Mouse (Mus musculus) cerebellum, postnatal 25 days (tissue): ENCODE results near the gene Gm10428.

ENCODE experiments used
- DNase-seq, 2 experiments: peaks; one replicate each; pipeline ENCODE4 v3.0.0; 2021; ENCODE audit warnings: mixed read lengths in 2 of 2

The Gm10428 gene

GRCm38 (mm10) chr11:62788935-62789616, 36.2 kb downstream of the Gm10428 start, which contains the start of gene Zfp286:
Gene Zfp286, minus strand, starts transcription at chr11:62789462.
- DNase-seq, result peak; percentile 88 to 92

DNA sequence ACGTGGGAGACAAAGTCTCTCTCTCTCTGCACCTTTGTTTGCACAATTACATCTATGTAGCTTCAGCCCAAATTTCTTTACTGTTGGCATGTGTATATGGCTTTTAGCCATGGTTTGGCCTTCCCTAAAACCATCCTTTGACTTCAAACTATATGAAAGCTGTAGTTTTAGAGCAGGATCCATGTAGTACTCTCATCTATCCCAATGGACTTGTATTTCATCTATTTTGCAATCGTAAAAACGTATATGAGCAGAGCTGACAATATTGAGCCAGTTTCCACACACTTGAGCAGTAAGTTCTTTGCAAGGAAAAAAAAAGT, 36.7 kb downstream of the Gm10428 start:
- DNase-seq, result no peak
